Mouse (Mus musculus): ENCODE results near the gene Camk2b.

GRCm38 (mm10) chr11:6053386-6053785, 12.8 kb downstream of the Camk2b start:
- no peak for TF ChIP-seq POLR2A (IDR thresholded peaks at IDR 0.05; ENCODE audit: insufficient read depth, low read depth, low read length)
- TF ChIP-seq CTCF (IDR thresholded peaks at IDR 0.05; ENCODE audit: insufficient read depth, low read depth, low read length): no peak
